Mouse (Mus musculus) G1E (cell line): ENCODE results near the gene Insyn1.

Experiments
- CTCF ChIP-seq: IDR thresholded peaks from 2 replicates; pipeline ENCODE4 v1.5.1; 2012; ENCODE audit warnings: low read depth, low read length, inconsistent platforms, mixed read lengths
- GATA1 ChIP-seq: IDR thresholded peaks from 2 replicates; pipeline ENCODE4 v1.6.1; 2012; ENCODE audit warnings: borderline replicate concordance, low read length, inconsistent platforms, mixed read lengths
- GATA2 ChIP-seq: IDR thresholded peaks from 2 replicates; pipeline ENCODE4 v1.6.1; 2012; ENCODE audit warnings: low read depth, low read length, inconsistent platforms, borderline replicate concordance
- POLR2AphosphoS5 ChIP-seq: IDR thresholded peaks from 2 replicates; pipeline ENCODE4 v1.6.1; 2012; ENCODE audit warnings: low read depth, low read length, inconsistent platforms; ENCODE audit not compliant: insufficient replicate concordance
- TAL1 ChIP-seq: conservative IDR thresholded peaks from 2 replicates; pipeline ENCODE4 v1.6.1; 2012; ENCODE audit warnings: low read depth, low read length, inconsistent platforms, mixed read lengths

GRCm38 (mm10) chr9:58490391-58490790, 2.0 kb downstream of the Insyn1 start:
- TF ChIP-seq CTCF (no peak), GATA1 (no peak), POLR2AphosphoS5 (no peak), GATA2 (no peak), TAL1 (no peak)
